Mouse (Mus musculus) cerebral cortex, adult 2 months (tissue): ENCODE results near the gene Ssx2ip.

Source experiments
- WGBS: fragments of 180-500 bp; shearing (Covaris S2); methylation state at CpG from one replicate; pipeline ENCODE4 v1.1.7; 2018; 5-methylcytosine and 5-hydroxymethylcytosine counted together

The Ssx2ip gene

DNA sequence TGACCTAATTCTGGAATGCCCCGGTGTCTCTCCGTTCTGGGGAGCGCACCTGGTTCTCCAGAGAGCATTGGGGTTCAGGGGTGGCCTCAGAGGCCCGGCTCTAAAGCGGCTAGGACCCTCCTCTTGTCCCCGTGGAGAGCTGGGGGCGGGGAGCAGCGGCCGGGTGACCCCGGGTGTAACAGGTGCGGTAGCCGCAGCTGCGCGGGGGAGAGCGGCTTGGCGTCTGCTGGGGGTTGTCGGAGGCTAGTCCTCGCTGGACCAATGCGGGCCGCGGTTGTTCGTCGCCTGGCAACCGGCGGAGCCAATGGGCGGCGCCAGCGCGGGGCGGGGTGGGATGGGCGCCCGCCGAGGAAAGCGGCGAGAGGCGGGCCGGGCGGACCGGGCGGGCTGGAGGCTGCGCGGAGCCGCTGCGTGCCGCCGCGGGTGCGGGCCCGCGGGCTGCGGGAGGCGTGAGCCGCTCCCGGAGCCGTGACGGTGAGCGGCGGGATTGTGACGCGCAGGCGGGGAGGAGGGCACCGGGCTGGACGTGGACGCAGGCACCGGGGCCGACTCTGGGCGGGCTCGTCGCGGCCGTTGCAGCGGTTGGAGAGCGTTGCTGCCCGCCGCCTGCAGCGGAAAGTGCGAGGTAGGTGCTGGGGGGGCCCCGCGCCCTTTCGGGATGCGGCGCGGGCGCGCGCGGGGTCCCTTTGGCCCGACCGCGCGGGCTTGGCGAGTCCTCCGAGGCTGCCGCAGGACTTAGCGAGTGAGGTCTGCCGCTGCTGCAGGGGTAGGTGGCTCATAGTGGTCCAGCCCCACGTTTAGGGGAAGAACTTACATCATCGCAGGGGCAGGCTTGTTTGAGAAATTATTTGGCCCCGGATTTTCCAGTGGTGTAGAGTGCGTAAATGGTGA is at the start of gene Ssx2ip:
Gene Ssx2ip (plus strand): TSS at position 332 of the 891 bp plus-strand sequence.
- under 1% methylated on average over 100 of the region's 100 CpGs for WGBS

DNA sequence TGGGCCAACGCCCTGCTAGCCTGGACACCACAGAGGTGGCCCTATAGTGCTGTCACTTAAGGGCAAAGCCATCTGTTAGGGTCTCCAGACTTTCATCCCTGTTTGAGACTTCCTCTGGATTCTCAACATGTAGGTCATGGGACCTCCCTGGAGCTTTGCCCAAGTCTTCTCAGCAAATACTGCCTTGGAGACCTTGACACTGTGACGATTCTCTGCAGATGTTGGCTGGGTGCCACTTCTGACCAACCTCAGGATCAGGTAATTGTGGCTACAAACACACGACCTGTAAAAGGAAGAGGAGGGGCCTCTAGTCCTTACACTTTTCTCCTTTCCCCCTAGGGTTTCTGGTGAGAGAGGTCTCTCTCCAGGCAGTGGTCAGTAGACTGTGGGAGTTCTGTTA is 49.3 kb upstream of the Ssx2ip start:
- WGBS, result 67% methylated on average over 3 of the region's 3 CpGs

DNA sequence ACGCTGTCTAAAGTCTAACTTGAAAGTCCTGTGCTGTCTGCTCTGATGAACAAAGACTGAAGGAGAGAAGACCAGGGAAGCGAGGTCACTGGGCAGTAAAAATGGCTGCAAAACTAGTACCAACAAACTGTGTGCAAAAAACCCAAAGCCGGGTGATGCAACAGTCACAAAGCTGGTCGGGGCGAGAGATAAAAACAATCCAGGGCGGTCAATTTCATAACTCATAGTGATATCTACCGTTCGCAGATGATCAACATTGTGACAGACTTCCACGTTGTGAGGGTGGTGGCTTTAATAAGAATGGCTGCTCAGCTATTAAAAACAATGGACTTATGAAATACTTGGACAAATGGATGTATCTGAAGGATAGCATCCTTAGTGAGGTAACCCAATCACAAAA is 39.0 kb upstream of the Ssx2ip start:
- WGBS, result 95% methylated on average over 9 of the region's 9 CpGs

- WGBS, result 80% methylated on average over 2 of the region's 2 CpGs
Measured at GRCm38 (mm10) chr3:146367058-146367457, 37.4 kb upstream of the Ssx2ip start.

GRCm38 (mm10) chr3:146370553-146371095 is 33.8 kb upstream of the Ssx2ip start:
- 66% methylated on average over 7 of the region's 7 CpGs for WGBS

DNA sequence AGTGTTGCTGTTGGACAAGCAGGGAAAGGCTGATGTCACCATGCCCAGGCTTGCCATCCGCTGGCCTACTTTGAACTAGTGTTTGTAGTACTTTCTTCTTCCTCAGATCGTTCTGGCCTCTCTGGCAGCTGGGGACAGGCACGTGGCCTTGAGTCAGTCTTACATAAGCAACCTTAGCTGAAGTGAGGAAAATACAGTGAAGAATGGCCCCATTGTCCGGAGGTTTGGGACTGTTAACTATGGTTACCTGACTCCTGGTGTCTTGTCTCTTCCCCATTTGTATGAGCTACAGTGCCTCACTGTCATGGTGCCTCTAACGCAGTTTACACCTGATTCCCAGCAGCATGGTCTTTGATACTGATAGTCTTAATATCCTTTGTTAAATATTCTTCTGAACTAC is 33.2 kb upstream of the Ssx2ip start:
- 61% methylated on average over 5 of the region's 5 CpGs for WGBS

DNA sequence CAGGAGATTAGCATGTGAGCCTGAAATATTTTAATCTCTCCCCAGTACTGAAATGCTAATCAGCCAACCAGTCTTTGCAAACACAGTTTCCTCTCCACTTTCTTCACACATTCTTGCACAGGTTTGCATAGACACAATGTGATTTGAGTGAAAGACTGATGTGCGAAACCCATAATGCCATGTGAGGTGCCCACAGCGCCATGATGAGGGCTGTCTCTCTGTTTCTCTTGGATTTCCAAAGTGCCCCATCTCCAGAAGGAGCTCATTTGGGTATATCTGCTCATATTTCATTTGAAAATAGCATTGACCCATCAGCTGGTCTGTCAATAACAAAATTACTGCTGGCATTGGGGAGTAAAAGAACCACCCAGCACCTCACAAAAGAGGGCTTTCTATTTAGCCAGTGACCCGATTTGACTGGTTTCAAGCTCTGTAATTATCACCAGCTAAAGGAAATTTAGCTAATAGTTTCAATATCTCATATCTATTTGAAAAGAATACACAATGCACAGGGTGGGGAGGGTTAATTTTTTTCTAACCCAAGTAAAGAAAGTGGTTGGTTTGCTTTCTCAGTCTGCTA is 29.8 kb upstream of the Ssx2ip start:
- WGBS, result 81% methylated on average over 3 of the region's 3 CpGs

GRCm38 (mm10) chr3:146375224-146375657 is 29.2 kb upstream of the Ssx2ip start:
- WGBS, result 65% methylated on average over 4 of the region's 4 CpGs

DNA sequence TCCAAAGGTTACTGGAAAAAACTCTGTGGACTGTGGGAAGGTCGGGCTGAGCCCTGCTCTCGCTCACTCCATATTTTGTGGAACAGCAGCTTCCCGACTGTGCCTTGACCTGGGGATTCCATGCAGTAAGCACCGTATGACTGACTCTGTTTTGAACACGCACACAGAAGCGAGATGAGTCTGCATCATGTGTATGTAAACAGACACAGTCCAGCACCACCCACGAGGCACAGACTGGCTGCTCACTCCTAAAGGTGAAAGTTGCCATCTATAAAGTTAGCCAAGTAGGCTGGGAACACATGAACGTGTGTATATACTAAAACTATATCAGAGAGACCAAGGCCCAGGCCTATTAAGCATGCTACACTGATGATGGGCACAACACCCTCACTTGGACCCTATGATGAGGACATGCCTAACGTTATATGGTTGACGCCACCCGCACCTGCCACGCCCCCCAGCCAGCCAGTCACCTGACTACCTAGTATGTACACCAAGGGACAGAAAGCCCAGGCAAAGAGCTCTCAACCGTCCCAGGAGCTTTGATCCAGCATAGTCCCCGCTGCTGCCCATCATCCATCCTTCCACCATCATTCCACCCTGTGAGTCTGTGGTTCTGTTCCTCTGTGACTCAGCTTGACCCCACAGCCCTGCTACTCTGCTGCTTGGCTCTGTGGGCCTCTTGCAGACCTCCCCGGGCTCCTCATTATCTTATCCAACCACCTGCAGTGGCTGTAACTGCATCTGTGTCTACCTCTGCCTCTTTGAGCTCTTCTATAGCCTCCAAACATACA is 27.9 kb upstream of the Ssx2ip start:
- 92% methylated on average over 15 of the region's 15 CpGs for WGBS

- WGBS, result 87% methylated on average over 5 of the region's 5 CpGs
Measured at GRCm38 (mm10) chr3:146377216-146377615, 27.2 kb upstream of the Ssx2ip start.

DNA sequence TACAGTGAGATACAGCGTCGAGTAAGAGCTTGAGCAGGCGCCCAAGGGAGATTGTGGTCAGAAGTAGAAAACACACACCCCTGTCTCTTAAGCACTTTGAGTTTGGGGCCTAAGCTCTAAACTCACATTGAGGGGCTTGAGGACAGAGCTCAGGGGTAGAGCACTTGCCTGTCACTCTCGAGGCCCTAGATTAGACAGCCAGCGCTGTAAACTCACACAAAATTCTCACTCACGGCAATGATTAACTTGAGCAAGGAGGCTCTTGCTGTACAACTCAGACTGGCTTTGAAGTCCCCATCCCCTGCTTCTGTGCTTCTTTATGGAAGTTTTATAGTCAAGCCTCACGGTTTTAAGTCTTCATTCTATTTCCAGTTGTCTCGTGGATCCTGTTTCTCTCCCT is 25.7 kb upstream of the Ssx2ip start:
- 80% methylated on average over 8 of the region's 8 CpGs for WGBS

DNA sequence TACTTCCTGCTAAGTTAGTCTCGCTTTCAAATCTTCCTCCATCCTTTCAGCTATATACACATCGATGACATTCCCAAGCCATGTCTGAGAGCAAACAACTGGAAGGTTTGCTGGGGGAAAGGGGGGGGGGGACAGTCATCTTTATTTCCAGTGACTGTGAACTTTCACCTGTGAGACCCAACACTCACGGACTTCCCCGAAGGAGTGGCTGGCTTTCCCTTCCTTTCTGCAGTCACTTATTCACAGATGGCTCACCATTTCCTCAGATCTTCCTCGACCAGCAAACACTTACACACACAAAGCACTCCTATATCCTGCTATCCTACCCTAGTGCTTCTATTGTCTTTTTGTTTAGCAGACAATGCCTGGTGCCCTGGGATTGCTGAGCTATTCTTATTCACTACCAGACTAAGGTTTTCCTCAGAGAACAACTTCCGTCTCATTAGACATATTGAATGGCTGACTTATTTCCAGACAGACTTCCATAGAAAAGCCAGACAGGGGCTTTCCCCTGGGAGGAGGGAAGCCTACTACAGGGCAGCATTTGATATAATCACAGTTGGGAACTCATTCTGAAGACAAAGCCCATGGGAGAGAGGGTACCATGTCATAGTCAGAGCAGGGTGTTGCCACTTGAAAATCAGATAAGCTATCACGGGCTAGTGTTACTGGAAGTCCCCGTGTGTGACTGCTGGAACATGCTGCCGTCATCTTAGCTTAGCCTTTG is 24.5 kb upstream of the Ssx2ip start:
- WGBS, result 47% methylated on average over 9 of the region's 9 CpGs

DNA sequence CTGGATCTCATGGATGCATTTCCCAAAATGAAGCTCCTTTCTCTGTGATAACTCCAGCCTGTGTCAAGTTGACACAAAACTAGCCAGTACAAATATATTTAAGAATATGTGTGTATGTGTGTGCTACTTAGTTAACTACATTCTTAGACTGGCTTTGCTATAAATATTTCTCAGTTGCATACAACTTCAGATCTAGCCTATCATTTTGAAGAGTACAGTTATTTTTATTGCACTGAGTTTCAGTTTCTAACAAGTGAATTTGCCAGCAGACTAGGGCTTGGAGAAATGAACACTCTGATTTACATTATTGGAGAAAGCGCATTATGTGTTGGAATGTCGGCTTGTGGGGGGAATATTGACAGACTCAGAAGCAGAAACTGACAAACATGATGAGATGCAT is 23.6 kb upstream of the Ssx2ip start:
- WGBS, result 44% methylated on average over 2 of the region's 2 CpGs

- WGBS, result 63% methylated on average over 9 of the region's 9 CpGs
Measured at GRCm38 (mm10) chr3:146381471-146381870, 23.0 kb upstream of the Ssx2ip start.

DNA sequence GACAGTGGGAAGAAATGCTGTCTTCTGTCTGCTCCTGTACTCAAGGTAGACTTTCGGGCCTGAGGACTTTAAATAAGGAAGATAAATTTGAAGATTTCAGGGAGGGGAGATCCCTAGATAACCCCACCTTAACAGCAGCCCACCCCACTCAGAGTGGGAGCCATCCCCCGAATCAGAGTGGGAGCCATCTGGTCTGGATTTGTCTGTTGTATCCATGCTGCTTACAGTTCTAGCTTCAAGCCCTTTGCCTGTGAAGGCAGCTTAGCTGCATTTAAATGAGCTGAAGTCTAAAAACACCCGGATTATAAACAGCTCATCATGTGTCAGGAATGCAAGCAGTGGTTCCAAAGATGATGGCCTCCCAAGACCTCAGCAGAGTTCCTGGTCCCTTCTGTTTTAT is 17.6 kb upstream of the Ssx2ip start:
- WGBS, result 39% methylated on average over 3 of the region's 3 CpGs

- 65% methylated on average over 19 of the region's 19 CpGs for WGBS
Measured at GRCm38 (mm10) chr3:146392656-146393321, 11.7 kb upstream of the Ssx2ip start.

- 17% methylated on average over 7 of the region's 7 CpGs for WGBS
Measured at GRCm38 (mm10) chr3:146393641-146394100, 10.8 kb upstream of the Ssx2ip start.

- WGBS, result 55% methylated on average over 6 of the region's 6 CpGs
Measured at GRCm38 (mm10) chr3:146396256-146396655, 8.2 kb upstream of the Ssx2ip start.

DNA sequence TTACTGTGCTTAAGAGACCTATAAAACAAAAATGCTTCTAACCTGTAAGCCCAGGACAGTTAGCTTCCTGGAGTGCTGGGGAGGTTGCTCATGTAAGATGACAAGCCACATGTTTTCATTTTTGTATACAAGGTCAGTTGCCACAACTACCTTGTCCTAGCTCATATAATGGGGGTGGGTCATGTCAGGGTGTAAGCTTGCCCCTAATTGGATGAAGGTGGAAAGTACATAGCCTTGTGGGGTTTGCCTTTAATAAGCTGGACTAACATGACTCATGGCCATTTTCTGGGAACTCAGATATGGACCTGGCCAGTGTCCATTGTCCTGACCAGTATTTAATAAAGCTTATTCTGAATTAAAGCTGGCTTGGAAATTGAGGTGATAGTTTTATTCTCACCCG is 7.5 kb upstream of the Ssx2ip start:
- WGBS, result 92% methylated on average over 1 of the region's 1 CpGs

GRCm38 (mm10) chr3:146397847-146398246 is 6.6 kb upstream of the Ssx2ip start:
- WGBS, result 85% methylated on average over 4 of the region's 4 CpGs

- 34% methylated on average over 5 of the region's 5 CpGs for WGBS
Measured at GRCm38 (mm10) chr3:146399203-146399602, 5.2 kb upstream of the Ssx2ip start.
